Mouse (Mus musculus) cerebellum, postnatal 14 days (tissue): Measurements from ENCODE around the gene Armh3.

Source experiments
- DNase-seq, 2 experiments: peaks; one replicate each; pipeline ENCODE4 v3.0.0; 2021; ENCODE audit warnings: mixed read lengths in 2 of 2

Gene Armh3

DNA sequence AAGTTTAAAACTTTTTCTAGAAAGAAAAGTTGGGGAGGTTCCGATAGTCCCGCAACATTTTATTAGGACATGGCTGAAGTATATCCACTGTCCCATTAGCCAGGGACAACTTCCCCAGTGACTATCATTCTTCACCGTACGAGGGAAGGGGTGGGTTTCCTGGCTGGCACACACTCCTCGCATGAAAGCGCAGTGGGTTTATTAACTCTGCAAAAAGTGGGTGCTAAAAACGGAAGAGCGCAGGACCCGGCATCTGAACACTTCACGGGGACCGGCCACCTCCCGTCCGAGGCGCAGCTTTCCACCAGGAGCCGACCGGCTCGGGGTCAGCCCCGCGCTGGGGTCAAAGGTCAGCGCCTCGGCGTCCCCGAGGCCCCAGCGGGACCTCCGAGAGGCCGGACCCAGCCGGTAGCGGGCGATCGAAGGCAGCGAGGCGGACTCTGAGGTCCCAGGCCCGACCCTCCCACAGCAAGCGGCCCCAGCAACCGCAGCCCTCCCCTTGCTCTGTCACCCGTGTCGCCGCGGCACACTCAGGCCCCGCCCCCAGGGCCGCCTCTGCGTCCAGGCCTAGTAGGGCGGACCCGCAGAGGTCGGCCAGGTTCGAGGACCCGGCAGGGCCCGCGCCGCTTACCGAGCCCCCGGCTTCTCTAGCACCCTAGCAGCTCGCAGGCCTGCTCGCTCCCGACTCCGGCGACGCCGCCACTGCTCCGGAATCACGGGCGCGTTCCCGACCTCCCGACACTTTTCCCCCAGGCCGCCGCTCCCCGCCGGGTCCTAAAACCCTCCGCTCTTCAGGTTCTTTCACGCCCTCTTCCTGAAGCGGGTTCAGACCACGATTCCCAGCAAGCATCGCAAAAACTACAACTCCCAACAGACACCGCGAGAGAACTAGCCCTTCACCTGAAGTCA lies at the start of gene Armh3:
Gene Armh3, minus strand, starts transcription at position 704 of the 909 bp plus-strand sequence.
- DNase-seq: peak; percentile 95 to 96

DNA sequence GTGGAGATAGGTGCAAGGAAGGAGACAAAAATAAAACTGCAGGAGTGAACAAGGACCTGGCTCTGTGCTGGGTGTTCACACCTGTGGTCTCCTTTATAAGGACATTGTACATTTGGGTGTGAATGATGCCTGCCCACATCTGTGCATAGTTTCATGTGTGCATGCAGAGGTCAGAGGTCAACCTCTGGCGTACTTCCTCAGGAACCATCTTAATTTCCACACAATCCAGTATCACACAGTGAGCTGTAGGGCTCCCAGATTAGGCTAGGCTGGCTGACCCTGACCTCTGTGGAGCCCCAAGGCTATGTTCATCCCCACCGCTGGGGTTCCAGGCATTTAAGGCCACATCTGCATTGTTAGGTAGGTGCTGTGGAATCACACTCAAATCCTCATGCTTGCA lies 49.1 kb upstream of the Armh3 start:
- DNase-seq: no peak

DNA sequence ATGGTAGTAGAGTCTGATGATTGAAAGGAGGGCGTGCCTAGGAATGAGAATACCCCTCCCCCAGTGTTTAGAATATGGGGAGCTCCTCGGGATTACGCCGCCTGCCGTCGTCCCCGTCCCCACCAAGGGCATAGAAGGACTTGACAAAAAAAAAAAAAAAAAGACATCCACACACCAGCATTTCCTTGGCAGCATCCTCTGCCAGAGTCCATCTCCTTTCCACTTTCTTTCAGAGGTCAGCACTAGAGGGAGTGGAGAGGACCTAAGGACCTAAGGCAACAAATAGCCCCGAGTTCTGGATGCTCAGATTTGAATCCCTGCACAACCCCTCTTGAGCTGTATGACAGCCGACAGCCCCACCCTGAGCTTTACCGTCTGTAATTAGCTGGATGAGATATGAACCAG lies 48.3 kb upstream of the Armh3 start:
- no peak for DNase-seq

DNA sequence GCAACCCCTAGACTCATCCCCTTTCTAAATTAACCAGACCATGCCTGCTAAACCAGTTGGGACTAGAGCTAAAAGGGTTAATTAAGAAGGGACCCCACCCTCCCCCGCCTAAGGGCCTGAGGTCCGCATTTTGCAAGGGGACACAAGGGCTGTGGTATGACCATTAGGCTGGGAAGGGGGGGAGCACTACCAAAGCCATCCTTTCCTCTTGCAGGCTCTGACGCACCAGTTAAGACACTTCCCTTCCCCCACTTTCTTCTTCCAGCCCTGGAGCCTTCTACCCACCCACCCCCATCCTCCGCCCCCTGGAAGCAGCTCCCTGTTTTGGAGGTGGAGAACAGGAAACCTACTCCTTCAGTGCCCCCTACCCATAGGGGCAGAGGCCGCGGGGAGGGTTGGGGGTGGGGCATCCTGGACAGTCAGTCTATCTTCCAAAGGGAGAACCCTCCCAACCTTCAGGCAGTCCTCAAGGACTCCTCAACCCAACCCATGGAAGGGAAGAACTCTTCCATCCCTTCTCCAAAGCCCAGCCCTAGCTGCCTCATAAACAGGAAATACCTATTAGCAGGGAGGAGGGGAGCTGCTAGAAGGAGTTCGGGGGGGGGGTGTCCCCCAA lies 47.5 kb upstream of the Armh3 start:
- DNase-seq: peak; percentile 57 to 74

DNA sequence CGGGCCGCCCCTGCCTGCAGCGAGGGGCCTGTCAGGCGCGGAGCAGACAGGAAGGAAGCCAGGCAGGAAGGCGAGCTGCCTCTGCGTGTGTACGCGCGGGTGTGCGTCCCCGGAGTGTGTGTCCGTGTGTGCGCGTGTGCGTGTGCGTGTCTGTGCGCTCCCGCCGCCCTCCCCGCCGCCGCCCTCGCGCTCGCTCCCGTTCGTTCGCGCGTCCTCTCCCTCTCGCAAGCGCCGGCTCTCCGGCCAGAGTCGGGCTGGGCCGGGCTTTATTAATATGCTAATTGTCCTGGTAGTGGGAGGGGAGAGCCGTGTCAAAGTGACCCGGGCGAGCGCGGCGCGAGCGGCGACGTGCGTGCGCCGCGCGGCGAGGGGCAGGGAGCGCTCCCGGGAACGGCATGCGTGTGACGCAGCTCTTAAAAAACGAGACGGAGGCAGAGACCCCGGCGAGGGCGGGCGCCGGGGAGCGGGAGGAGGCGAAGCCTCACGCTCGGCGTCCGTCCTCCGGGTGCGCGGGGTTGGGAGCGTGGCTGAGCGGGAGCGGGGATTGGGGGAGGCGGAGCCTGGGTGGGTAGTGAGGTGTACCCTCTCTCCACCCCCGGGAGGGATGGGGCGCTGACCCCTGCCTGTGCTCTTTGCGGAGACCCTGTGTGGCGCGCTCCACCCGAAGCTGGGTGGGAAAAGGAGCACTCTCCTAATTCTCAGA lies 46.9 kb upstream of the Armh3 start, which contains the start of gene Ldb1:
Gene Ldb1, minus strand, starts transcription at position 222 of the 703 bp plus-strand sequence.
- peak; percentile 89 to 90 for DNase-seq

DNA sequence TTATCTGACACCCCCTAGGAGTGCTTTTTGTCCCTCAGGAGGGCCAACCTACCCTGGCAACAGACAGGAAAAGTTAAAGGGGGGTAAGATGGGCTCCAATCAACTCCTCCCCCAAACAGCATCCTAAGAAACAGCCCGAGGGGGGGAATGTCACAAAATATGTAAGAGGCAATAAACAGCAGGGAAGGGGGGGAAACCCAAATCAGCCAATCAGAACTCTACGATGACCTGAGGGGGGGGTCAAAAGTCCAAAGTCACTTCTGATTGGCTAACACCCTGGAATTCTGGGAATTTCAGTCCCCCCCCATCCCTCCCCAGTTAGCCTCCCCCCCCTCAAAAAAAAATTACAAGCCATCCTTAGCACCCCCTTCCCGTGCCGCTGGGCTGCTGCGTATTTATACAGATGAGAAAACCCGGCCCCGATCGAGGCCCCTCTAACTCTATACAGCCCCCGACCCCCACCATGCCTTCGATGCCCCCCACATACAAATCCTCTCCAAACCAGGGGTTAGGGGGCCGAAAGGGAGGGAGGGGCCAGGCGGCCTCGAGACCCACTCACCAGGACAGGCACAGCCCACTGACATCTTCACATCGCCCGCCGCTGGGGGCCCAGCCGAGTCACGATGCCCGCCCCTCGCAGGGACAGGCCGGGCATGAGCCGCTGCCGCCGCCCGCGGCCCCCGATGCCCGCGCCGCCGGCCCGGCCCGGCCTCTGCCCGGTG lies 46.1 kb upstream of the Armh3 start, which contains the start of gene Pprc1:
Gene Pprc1, plus strand, starts transcription at position 616 of the 722 bp plus-strand sequence.
- peak; percentile 44 to 54 for DNase-seq

DNA sequence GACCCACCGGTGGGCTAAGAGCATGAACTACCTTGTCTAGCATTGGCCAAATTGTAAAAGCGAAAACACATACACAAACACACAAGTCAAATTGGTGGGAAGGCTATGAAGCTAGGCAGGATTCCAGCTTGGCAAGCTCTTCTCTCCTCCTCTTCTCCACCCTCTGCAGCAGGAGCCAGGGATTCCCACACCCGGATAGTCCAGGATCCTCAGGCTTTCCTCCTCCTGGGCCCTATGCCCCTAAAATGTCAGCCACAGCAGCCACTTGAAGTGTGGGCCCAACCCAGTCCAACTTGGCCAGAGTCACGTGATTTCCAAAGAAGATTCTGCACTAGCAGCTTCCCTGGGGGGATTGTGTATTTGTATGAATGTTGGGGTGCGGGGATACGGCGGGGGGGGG lies 45.1 kb upstream of the Armh3 start:
- DNase-seq: peak; percentile 50 to 56

DNA sequence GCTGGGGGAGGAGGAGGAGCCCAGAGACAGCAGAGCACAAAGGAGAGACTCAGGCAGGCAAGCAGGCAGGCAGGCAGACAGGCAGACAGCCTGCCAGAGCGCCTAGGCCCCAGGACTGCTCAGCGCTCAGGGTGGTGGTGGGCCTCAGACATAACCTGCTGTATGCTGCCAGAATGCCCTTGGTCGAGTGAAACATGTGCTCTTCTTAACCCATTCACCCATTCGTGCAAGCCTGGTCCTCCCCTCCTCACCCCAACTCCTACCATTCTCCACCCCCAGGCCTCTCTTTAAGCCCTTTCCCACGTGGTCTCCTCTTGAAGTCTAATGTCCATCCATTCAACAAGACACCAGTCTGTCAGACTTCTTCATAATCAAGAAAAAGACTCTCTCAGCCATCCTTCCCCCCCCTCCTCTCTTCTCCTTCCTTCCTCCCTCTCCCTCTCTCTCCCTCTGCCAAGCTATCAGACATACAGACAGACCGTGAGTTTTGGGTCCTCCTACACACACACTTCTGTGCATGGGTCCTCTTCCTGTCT lies 44.3 kb upstream of the Armh3 start:
- DNase-seq: peak; percentile 45 to 48

DNA sequence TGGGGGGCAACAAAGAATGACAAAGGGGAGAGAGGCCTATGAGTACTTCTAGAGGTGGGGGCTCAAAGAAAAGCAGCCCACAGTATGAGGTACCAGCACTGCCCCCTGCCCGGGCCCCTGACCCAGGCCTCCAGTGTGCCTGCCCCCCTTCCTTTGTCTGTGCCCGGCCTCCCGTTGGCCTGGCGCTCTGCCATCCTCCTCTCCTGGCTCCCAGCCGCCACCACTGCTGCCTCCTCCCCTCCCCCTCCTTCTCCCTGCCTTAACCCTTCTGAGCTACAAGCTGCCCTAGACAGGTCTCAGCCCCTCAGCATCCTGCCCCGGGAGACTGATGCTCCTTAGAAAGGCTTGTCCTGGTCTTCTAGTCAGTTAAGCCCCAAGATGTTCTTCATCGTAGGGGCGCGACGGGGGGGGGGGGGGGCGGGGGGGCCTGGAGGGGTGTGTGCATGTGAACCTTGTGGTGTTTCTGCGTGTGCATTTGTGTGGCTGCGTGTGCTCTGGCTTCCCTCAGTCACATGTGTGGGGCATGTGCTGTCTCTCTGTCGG lies 43.7 kb upstream of the Armh3 start:
- DNase-seq: peak; percentile 86 to 93

DNA sequence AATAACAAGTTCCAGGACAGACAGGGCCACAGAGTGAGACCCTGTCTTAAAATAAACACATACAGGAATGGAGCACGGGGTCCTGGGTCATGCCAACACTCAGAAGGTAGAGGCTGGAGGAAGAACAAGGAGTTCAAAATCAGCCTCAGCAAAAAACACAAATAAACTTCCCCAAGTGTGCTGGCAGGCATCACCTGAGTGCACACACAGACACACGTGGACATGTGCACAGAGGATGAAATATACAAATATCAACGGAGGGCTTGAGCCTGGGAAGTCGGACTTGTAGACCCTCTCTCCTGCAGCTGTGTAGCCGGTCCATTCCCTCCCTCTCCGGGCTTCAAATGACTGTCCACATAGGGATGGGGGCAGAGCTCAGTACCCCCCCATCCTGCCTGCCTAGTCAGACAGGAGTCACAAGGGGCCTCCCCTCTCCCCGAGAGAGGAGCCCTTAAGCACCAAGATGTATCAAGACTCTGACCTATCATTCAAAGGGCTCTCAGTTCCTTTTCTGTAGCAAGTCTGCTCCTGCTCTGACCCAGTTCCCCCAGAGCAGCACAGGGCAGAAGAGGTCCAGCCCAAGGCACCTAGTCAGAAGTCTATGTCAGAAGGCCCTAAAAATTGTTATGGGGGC lies 43.1 kb upstream of the Armh3 start:
- DNase-seq: peak in 1 of 2 experiments; percentile 34

DNA sequence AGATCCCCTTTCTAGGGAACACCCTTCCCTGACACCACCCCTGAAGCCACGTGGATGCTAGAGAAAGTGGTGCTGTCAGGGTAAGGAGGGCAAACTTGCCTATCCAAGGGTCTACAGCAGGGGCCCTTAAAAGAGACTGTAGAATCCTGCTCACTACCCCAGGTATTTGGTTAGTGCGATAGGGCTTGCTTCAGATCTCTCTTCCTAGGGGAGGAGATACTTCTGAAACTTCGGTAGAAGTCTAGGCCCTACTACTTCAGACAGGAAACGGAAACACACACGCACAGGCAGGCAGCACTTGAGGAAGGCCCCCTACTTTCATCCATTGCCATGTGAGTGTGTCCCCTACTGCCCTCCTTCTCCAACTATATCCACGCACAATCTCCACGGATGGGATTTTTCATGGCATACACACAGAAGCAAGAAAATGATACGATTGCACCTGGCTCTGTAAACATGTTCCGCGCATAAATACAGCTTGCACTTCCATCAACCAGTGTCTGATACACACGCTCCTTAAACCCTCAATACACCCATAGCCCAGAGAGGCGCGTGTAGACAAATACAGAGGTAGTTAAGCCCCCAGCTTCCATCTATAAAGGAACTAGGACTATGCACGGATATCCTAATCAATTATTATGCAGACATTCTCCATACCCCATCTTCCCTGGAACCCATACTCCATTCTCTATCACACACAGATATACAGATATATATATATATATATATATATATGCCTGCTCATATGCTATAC lies 42.0 kb upstream of the Armh3 start:
- DNase-seq: no peak

DNA sequence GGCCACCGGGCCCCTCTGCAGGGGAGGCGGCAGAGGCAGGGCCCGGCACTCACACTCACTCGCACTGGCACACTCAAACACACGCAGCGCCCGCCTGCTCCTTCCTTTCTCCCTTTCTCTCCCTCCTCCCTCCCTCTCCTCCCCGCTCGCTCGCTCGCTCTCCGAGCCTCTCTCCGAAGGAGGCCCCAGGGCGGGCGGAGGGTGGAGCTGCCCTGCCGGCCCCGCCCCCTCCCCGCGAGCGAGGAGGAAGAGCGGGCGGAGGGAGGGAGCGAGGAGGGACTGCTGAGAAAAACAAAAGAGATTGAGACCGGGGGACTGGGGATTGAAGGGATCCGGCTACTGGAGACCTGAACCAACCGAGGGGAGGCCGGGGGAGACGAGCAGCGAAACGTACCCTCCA lies 41.2 kb upstream of the Armh3 start:
- DNase-seq: peak; percentile 89 to 90

DNA sequence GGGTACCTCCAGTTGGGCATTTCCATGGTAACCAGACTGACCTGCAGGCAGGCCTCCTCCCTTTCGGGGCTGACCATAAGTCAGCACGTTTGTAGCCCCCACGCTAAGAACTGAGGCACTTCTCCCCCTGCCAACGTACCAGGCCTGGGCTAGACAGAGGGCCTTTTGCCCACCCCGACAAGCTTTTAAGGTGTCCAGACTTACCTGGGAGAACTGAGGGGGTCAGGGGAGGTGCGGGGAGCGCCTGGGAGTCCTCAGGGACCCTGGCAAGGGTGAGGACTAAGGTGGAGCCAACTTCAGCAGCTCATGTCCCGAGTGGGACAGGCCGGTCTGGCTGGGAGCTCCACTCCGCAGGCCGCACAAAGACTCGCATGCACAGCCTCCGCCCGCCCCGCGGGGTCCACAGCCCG lies 40.6 kb upstream of the Armh3 start:
- peak in 1 of 2 experiments; percentile 60 for DNase-seq

DNA sequence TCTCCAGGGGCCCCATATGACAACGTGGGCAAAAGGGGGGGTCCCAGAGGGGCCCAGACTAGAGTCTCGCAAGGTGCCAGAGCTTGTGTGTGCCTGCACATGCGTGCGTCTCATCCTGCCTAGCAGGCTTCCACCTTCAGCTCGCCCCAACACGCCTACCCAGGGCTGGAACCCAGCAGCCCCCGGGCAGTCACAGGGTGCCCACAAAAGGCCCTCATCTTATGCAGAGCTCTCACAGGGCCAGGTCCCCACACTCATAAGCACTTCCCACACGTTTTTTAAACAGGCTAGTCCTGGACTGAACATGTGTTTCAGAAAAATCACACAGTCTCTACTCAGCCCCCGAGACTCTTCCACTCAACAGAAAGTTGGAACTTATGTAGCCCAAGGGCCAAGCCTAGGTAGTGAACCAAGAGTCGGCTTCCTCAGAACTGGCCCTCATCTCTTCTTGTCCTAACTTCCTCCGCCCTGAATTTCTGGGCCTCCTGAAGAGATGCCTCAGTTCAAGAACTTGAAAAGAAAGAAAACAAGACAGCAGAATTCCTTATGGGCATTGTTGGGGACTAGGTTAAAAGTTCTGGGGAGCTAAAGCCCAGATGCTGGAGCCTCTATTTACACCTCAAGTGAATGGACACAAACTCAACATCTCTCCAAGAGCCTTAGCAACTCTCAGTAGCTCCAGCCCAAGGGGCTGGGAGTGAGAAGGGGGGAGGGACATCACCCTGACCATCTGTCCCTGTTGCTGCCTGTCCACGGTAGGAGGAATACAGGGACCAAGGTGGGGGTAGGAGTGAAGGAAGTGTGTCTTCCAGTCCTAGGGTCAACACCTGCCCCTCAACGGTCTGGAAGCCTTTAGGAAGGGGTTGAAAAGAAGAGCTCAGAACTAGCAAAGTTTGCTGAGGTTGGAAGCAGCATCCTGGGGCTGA lies 39.9 kb upstream of the Armh3 start:
- DNase-seq: no peak

DNA sequence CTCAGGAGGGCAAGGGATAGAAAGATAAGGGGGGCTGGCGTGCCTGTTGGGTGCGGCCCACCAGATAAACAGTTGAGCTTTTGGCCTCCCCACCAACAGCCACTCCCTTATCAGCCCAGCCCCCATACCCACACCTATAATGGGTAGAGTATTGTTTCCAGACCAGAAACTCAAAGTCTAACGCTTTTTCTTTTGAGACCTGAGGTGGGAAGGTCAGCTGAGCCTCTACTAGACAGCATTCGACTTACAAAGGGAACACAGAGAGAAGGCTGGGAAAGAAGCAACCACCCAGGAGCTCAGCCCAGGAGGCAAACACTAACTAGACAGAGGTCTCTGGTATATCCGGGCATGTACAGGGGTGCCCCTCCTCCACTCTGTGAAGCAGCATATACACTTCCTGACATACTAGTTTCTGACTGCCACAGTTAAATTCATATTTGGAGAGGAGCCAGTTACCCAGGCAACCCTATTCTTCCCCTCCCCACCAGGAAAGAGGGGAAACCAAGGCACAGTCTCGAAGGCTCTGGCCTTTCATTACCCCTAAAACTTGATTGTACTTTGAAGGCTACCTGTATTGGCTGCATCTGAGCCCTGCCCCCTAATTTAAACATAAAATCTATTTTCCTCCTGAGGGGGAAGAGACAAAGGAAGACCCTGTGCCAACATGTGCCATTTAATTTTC lies 39.1 kb upstream of the Armh3 start:
- DNase-seq: no peak

DNA sequence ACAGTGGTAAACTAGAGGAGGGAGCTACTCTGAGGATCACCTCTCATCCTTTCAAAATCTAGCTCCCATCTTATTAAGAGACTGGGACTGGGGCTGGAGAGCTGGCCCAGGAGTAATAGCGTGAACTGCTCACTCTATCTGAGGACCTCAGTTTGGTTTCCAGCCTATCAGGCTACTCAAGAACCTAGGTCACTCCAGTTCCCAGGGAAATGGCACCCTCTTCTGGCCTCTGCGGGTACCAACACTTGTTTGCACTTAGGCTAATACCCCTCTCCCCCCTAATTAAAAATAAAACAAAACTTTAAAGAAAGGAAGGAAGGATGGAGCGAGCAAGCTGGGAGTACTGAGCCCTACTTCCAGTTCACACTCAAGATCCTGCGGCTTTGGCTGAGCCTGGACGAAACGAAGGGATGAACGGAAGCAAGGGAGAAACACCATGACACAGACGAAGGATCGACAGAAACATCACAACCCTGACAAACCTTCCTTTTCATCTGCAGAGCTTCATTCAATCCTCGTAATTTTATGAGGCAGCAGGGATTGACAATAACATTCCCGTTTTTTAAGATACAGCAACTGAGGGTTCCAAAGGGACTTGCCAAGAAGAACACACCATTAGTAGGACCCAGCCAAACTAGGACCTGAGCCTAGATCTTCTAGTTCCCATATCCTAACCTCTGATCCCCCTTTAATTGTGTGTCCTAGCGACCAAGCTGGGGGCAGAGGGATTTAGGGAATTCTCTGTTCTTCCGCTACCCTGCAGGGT lies 38.4 kb upstream of the Armh3 start:
- DNase-seq: peak in 1 of 2 experiments; percentile 58

DNA sequence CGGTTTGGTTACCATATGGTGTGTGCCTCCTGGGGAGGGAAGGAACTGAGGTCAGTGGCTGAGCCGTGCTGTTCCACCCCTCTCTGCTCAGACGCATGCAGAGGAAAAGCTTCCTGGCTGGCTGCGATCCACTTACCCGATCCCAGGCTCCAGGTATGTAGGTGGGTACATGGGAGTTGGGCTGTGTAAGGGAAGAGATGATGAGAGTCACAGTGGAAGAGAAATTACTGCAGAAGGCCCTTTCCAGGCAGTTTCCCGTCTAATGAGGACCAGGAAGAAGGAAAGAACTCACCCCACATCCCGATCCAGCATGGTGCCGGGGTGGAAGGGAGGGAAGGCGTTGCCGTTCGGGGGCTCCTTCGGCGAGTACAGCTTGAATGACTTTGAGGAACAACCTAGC lies 37.7 kb upstream of the Armh3 start:
- peak in 1 of 2 experiments; percentile 42 for DNase-seq

DNA sequence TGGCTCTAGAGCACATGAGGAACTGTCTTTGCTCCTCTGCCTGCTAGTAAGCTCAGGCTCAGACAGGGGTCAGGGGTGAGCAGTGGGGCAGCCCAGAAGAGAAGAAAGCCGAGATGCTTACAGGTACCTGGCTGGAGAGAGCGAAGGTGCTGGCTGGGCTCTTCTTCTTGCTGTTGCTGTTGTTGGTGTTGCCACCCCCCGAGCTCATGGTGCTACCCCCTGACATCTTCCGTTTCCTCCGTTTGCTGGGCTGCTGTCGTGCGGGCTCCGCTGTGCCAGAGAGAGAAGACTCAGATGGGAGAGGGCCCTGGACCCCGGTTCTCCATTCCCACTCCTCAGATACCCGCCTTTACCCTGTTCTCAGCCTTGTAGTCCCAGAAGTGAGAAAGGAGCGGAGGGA lies 35.6 kb upstream of the Armh3 start:
- DNase-seq: no peak
